Mouse (Mus musculus) limb, embryonic 12.5 days (tissue): ENCODE measurements around the gene E130218I03Rik. TPM values are rescaled to one million over a fixed set of nuclear protein-coding genes. Genes with fewer than 3 reads are reported as not detected.

ENCODE experiments used
- ATAC-seq: fragments of 200-750 bp; cut with Nextera tagmentation; 2 replicates; pipeline ENCODE4 v1.8.0; 2017; ENCODE audit warnings: low read depth, moderate TSS enrichment; ENCODE audit not compliant: insufficient number of reproducible peaks, insufficient read depth, low FRiP score, low TSS enrichment
- H3K27ac ChIP-seq: fragments of 300-500 bp; sonication (generic); 2 replicates; pipeline ENCODE4 v1.5.1; 2016; ENCODE audit warnings: mild to moderate bottlenecking, moderate library complexity
- H3K27me3 ChIP-seq: fragments of 300-500 bp; sonication (generic); 2 replicates; pipeline ENCODE4 v1.6.1; 2016; ENCODE audit warnings: mild to moderate bottlenecking, moderate library complexity
- H3K36me3 ChIP-seq: fragments of 300-500 bp; sonication (generic); 2 replicates; pipeline ENCODE4 v1.6.1; 2016; ENCODE audit warnings: mild to moderate bottlenecking, moderate library complexity
- H3K4me1 ChIP-seq: fragments of 300-500 bp; sonication (generic); replicated peaks from 2 replicates; pipeline ENCODE4 v1.6.1; 2016
- H3K4me2 ChIP-seq: fragments of 300-500 bp; sonication (generic); 2 replicates; pipeline ENCODE4 v1.6.1; 2016; ENCODE audit warnings: mild to moderate bottlenecking, moderate library complexity
- H3K4me3 ChIP-seq: fragments of 300-500 bp; sonication (generic); replicated peaks from 2 replicates; pipeline ENCODE4 v1.5.1; 2016; ENCODE audit warnings: mild to moderate bottlenecking
- H3K9ac ChIP-seq: fragments of 300-500 bp; sonication (generic); replicated peaks from 2 replicates; pipeline ENCODE4 v1.6.1; 2016; ENCODE audit warnings: mild to moderate bottlenecking, moderate library complexity
- H3K9me3 ChIP-seq: fragments of 300-500 bp; sonication (generic); 2 replicates; pipeline ENCODE4 v1.6.1; 2016; ENCODE audit warnings: mild to moderate bottlenecking, moderate library complexity
- WGBS: fragments of 180-500 bp; shearing (Covaris S2); methylation state at CpG from one replicate; pipeline ENCODE4 v1.1.7; 2016; 5-methylcytosine and 5-hydroxymethylcytosine counted together
- polyA plus RNA-seq: library from polyadenylated mRNA; unstranded; fragments of >200 nt; fragmentation: Nextera tagmentation; extraction: Ambion mirVana; gene quantifications from 2 replicates; pipeline ENCODE4 v1.2.1, GENCODE M21; 2016

The E130218I03Rik gene
- polyA plus RNA-seq, result 0.78 and 0.96 TPM in 2 replicates

DNA sequence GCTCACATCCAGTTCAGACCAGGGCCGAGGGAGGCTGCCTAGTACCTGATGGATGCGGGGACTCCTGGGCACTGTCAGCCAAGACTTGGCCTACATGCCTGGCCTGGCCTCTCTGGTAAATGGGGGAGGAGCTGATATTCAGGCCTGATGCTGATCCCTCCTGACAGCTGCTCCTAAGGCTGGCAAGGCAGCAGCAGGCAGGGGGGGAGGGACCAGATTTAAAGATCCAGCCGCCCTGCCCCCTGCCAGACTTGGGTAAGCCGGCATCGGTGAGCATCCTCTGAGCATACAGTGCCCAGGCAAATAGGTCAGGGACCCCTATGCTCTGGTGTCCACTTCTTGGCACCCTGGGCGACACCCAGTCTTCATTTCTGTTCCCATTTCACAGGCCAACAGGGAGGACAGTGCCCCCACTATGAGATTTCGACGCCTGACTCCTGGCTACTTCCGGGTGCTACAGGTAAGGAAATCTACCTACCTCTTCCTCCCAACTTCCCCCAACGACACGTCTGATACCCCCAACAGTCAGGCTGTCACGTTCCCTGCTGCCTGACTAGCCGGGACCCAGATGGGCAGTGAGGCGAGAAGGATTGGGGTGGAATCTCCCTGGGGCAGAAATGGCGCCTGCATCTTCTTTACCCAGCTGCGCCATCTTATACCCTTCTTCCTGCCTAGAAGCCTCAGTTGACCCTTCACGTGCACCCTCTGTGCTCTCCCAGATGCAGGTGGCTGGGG, at the start of gene E130218I03Rik:
E130218I03Rik (plus strand) TSS at position 147 of the 735 bp plus-strand sequence.
- WGBS, result 93% methylated on average over 17 of the region's 17 CpGs
- no peak within 1 kb of the TSS for H3K27ac ChIP-seq
- peaks cover 32% of the 10 kb centered on the region for H3K27me3 ChIP-seq
- ATAC-seq, result no peak
- H3K4me2 ChIP-seq, result peak within 1 kb of the TSS; percentile 94
- H3K4me3 ChIP-seq, result peak within 1 kb of the TSS; percentile 83
- H3K9ac ChIP-seq, result peak within 1 kb of the TSS; percentile 78; the same call in 1 of the 2 replicates
- no peaks in the 10 kb centered on the region for H3K9me3 ChIP-seq
- H3K36me3 ChIP-seq, result no peaks in the 10 kb centered on the region
- peaks cover 15% of the 10 kb centered on the region for H3K4me1 ChIP-seq

DNA sequence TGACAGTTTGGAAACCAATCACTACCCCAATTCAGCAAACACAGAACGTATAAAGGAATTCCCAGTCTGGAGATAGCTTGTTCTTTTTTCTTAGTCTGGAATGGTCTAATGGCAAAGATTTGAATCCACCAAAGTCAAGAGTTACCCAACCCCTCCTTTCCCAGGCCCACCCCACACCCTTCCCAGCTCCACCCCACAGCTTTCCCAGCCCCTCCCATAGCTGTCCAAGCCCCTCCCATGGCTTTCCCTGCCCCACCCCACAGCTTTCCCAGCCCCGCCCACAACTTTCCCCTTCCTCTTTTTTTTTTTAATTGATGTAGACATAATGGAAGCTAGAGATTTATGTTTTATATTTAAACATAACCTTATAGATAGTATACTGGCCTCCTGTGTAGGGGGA, 44.1 kb upstream of the E130218I03Rik start:
- Histone ChIP-seq H3K27ac (no peak overlapping the region), H3K4me2 (no peak overlapping the region), H3K4me1 (no peaks in the 10 kb centered on the region), H3K4me3 (no peak overlapping the region), H3K9ac (no peak overlapping the region), H3K27me3 (peaks cover 4% of the 10 kb centered on the region; the same call in 1 of the 2 replicates), H3K36me3 (no peaks in the 10 kb centered on the region), H3K9me3 (no peaks in the 10 kb centered on the region)
- WGBS, result 77% methylated on average over 2 of the region's 2 CpGs
- no peak for ATAC-seq

DNA sequence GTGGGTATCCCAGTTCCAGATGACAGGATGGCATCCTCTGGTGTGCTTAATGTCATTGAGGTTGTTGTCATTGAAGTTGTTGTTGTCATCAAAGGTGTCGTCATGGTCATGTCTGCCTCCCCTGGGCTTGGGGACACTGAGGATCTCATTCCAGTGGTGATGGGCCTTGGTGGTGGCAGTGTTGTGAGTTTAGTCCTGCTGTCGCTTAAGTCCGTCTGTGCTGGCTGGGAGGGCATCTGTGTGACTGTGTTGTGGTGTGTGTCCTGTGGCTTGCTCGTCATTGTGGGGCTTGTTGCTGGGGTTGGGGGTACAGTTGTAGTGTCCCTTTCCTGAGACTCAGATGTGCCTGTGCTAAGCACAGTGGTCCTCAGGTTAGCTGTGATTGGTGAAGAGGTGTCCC, 40.6 kb upstream of the E130218I03Rik start, which contains the start of gene Gm7534:
Gm7534 (minus strand) TSS at position 101 of the 400 bp plus-strand sequence.
- WGBS, result 89% methylated on average over 4 of the region's 4 CpGs
- Histone ChIP-seq H3K27ac (no peak within 1 kb of the TSS), H3K9me3 (no peaks in the 10 kb centered on the region), H3K36me3 (no peaks in the 10 kb centered on the region), H3K4me3 (no peak within 1 kb of the TSS), H3K4me2 (no peak within 1 kb of the TSS), H3K4me1 (no peaks in the 10 kb centered on the region), H3K27me3 (peaks cover 4% of the 10 kb centered on the region; the same call in 1 of the 2 replicates), H3K9ac (no peak within 1 kb of the TSS)
- no peak for ATAC-seq

DNA sequence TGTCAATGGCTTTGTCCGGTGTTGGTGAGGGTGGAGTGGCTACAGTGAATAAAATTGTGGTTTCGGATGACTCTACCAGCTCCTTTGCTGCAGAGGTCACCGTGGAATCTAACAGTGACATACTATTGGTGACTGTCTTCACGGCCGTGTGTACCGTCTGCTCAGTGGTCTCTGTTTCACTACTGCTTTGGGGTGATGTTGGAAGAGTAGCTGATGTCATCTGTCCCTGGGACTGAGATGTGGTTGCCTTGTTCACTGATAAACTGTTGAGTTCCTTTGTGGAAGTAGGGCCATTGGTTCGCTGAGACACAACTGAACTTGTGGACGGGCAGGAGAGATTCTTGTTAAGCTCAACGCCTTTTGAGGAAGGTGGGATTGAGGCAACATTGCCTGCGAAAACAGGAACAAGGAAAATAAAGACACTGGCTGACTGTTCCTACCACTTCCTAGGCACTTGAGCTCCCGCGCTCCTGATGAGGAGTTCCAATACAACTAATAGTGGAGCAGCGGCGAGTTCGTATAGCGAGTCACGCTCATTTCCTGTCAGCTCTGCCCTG, 40.0 kb upstream of the E130218I03Rik start:
- peaks cover 4% of the 10 kb centered on the region; the same call in 1 of the 2 replicates for H3K27me3 ChIP-seq
- no peaks in the 10 kb centered on the region for H3K9me3 ChIP-seq
- no peak overlapping the region for H3K9ac ChIP-seq
- H3K4me3 ChIP-seq, result no peak overlapping the region
- 81% methylated on average over 17 of the region's 17 CpGs for WGBS
- no peak overlapping the region for H3K4me2 ChIP-seq
- ATAC-seq, result no peak
- no peaks in the 10 kb centered on the region for H3K36me3 ChIP-seq
- H3K27ac ChIP-seq, result no peak overlapping the region
- no peaks in the 10 kb centered on the region for H3K4me1 ChIP-seq

DNA sequence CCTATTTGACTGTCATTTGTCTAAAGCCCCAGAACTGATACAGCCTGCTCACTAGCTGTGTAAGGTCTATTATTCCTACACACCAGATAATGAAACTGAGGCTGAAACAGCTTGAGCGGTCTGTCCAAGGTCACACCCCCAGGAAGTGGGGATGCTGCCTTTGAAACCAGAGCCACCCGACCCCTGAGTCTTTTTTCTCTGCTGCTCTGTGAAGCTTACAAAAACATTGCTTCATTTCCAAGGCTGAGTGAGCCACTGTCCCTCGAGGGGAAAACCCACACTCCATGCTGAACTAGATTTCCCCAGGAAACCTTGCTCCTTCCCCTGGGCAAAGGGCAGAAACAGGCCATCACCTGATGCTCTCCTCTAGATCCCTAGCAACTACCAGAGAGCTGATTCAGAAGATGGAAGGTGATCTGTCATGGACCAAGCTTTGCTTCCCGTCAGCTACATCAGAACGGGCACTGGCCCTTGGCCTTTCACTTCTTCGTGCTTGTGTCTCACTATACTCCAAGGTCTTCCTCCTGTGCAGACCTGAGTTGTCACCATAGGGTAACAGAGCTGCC, 36.9 kb upstream of the E130218I03Rik start:
- Histone ChIP-seq H3K27ac (no peak overlapping the region), H3K27me3 (peaks cover 8% of the 10 kb centered on the region; the same call in 1 of the 2 replicates), H3K4me2 (no peak overlapping the region), H3K9me3 (no peaks in the 10 kb centered on the region), H3K4me3 (no peak overlapping the region), H3K9ac (no peak overlapping the region), H3K4me1 (no peaks in the 10 kb centered on the region), H3K36me3 (no peaks in the 10 kb centered on the region)
- 56% methylated on average over 6 of the region's 6 CpGs for WGBS
- ATAC-seq, result no peak

DNA sequence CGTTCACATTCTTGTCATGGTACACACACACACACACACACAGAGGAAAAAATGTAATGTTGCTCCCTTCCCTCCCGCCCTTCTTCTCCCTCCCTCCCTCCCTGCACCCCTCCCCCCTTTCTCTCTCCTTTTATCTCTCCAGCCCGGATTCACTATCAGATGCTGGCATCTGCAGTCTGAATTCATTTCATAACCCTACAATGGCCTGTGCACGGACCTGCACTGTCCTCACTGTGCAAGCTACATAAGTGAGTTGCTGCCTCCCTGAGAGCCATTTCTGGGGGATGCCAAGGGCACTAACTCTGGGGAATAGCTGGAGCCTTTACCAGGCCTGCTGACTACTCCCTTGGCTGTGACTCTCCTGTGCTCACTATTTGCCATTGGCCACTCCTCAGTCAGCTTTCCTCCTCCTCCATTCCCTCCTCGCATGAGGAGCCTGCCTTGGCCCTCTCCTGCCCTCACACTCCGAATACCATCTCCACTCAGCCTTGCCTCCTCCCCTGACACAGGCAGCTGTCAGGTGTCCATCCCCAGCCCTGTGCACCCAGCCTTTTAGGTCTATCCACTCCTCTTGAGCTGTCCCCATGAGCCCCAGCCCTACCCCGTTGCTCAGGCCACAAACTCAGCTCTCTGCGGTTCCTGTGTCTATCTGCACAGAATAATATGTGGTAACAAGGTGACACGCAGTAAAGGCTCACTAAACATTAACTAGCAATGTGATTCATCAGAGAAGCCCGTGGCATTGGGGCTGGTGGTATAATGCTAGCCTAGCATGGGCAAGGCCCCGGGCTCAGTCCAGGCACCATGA, 20.5 kb upstream of the E130218I03Rik start:
- H3K9me3 ChIP-seq, result no peaks in the 10 kb centered on the region
- no peak overlapping the region for H3K27ac ChIP-seq
- H3K4me3 ChIP-seq, result no peak overlapping the region
- 65% methylated on average over 11 of the region's 11 CpGs for WGBS
- no peak for ATAC-seq
- H3K9ac ChIP-seq, result no peak overlapping the region
- H3K4me2 ChIP-seq, result no peak overlapping the region
- H3K4me1 ChIP-seq, result no peaks in the 10 kb centered on the region
- H3K36me3 ChIP-seq, result no peaks in the 10 kb centered on the region
- H3K27me3 ChIP-seq, result 0 out of 2 replicates have a peak, but pooled peaks cover 3% of the 10 kb centered on the region

DNA sequence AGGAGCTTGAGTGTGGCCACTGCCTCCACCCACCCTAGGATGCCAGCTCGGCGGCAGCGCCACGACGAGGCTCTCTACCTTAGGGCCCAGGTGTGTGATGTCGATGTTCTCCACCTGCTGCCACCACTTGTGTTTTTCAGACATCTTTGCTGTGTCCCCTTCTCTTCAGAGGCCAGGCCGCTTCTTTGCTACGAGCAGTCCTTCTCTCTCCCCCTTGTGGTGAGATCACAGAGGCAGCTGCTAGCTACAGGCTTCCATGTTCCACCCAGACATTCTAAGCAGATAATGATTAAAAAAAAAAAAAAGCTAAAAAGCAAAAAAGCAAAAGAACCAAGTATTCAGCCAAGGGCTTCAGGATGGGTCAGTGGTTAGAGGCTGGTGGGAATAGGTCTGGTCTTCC, 16.3 kb upstream of the E130218I03Rik start, which contains the start of gene Catsper4:
Catsper4 (minus strand) TSS at position 190 of the 400 bp plus-strand sequence.
- no peaks in the 10 kb centered on the region for H3K9me3 ChIP-seq
- WGBS, result 69% methylated on average over 8 of the region's 8 CpGs
- no peak for ATAC-seq
- no peaks in the 10 kb centered on the region for H3K36me3 ChIP-seq
- no peaks in the 10 kb centered on the region for H3K4me1 ChIP-seq
- H3K4me2 ChIP-seq, result no peak within 1 kb of the TSS
- no peak within 1 kb of the TSS for H3K27ac ChIP-seq
- no peak within 1 kb of the TSS for H3K4me3 ChIP-seq
- H3K9ac ChIP-seq, result no peak within 1 kb of the TSS
- H3K27me3 ChIP-seq, result 0 out of 2 replicates have a peak, but pooled peaks cover 3% of the 10 kb centered on the region

DNA sequence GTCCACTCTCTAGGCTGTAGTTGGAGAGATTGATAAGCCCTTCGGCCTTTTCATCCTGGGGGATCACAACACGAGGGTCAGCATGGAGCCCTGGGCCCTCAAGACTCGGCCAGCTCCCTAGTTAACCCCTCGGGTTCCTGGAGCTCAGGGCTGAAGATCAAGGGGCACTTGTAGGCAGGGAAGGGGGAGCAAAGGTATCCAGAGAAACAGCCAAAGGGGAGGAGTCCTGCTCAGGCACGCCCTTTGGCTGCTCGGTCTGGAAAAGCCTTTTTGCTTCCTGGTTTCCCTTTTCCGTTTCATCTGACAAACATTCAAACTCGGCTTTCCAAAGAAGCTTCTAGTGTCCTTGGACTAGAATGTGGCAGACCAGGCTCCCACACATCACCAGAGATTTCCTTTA, 13.0 kb upstream of the E130218I03Rik start:
- Histone ChIP-seq H3K36me3 (no peaks in the 10 kb centered on the region), H3K27ac (no peak overlapping the region), H3K4me1 (no peaks in the 10 kb centered on the region; the same call in 1 of the 2 replicates), H3K4me2 (no peak overlapping the region), H3K27me3 (0 out of 2 replicates have a peak, but pooled peaks cover 8% of the 10 kb centered on the region), H3K9me3 (no peaks in the 10 kb centered on the region), H3K9ac (no peak overlapping the region), H3K4me3 (no peak overlapping the region)
- no peak for ATAC-seq
- 29% methylated on average over 8 of the region's 8 CpGs for WGBS

DNA sequence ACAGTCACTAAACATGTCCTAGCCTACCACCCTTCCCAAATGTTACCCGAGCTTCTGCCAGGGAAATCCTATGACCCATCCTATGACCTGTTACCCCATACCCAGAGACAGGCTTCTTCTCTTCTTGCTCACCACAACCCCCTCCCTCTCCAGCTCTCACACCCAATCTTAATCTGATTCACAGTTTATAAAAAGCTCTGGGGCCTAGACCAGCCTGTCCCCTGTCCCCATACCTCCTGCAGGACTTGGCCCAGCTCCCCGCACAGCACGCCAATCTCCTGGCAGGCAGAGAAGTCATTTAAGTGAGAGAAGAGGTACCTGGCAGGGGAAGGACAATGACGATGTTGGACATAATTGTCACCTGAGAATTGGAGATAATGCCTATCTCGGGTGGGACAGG, 8.6 kb upstream of the E130218I03Rik start:
- no peak for ATAC-seq
- H3K36me3 ChIP-seq, result no peaks in the 10 kb centered on the region
- no peak overlapping the region for H3K4me3 ChIP-seq
- 84% methylated on average over 5 of the region's 5 CpGs for WGBS
- H3K4me2 ChIP-seq, result no peak overlapping the region
- no peak overlapping the region for H3K9ac ChIP-seq
- peaks cover 44% of the 10 kb centered on the region for H3K27me3 ChIP-seq
- H3K4me1 ChIP-seq, result peaks cover 9% of the 10 kb centered on the region
- H3K27ac ChIP-seq, result no peak overlapping the region
- no peaks in the 10 kb centered on the region for H3K9me3 ChIP-seq

DNA sequence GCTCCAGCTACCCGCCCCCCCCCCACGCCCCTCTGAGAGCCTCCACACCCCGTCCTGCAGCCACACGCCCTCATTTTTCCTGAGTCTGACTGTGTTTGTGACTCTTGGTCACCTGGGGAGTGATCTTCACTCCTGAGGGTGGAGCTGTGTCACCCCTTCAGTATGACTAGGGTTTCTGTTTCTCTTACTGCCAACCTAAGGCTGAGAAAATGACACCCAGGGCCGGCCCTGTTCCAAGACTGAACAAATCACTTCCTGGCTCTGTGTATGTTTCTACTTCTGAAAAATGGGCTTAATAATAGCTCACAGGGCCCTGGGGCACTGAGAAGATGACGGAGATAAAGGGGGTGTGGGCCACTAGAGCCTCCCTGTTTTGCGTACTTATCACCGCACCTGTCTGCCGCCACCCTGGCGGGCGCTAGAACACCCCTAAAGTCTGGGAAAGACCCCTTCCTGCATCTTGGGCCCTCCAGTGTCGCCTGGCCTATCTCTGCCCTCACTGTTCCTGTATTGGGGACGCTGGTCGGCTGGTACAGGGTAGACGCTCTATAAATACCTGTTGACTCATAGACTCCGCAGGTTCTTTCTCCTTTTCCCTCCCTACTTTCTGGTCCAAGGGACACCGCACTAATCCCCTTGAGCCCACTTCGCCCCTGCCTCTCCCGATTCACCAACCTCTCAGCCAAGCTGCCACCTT, 5.7 kb upstream of the E130218I03Rik start:
- Histone ChIP-seq H3K27ac (no peak overlapping the region), H3K4me2 (peak overlapping the region; percentile 54), H3K27me3 (peaks cover 44% of the 10 kb centered on the region), H3K9ac (peak overlapping the region; percentile 55), H3K4me3 (peak overlapping the region; percentile 26), H3K9me3 (no peaks in the 10 kb centered on the region), H3K36me3 (no peaks in the 10 kb centered on the region), H3K4me1 (peaks cover 9% of the 10 kb centered on the region)
- WGBS, result 19% methylated on average over 19 of the region's 19 CpGs
- no peak for ATAC-seq
